Mouse (Mus musculus): ENCODE data around the gene Tprg. TPM values are rescaled to one million over a fixed set of nuclear protein-coding genes. Genes with fewer than 3 reads are reported as not detected.

Tprg gene
- total RNA-seq (2014; rRNA removed; ENCODE audit: low replicate concordance) (not detected in 2 replicates), polyA plus RNA-seq (2015; fragmentation: Nextera tagmentation; extraction: Ambion mirVana) (0.18 and 0.22 TPM in 2 replicates)

DNA sequence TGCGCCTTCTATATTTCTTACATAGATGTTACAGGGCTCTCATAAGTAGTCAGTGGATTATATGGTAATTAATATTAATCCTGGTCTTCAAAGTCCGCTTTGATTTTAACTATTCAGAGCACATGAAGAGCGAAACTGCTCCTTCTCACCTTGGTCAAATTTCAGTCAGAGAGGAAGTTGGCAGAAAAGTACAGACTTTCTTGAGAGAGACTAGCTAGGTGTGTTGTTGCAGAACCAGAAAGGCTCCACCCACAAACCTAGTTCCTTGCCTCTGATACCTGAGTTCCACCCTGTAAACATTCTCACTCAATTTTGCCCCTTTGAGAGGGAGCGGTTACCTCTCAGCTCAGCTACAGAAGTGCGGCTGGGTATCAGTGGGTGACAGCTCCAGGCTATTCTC lies at the start of gene Tprg:
Gene Tprg (plus strand): TSS at position 301 of the 400 bp plus-strand sequence.
- H3K9me3 ChIP-seq (replicated peaks; ENCODE audit: control insufficient read depth, low read length): no peaks in the 10 kb centered on the region
- ATAC-seq (ENCODE audit: insufficient read depth, low read depth) (no peak), DNase-seq (ENCODE audit: low spot score) (no peak)
- no peaks in the 10 kb centered on the region for H3K27me3 ChIP-seq (ENCODE audit: control insufficient read depth, insufficient read depth, low read length)
- peaks cover 8% of the 10 kb centered on the region; the same call in 1 of the 2 replicates for H3K4me1 ChIP-seq (ENCODE audit: control insufficient read depth, insufficient read depth)
- TF ChIP-seq CTCF (IDR thresholded peaks at IDR 0.05; ENCODE audit: low read depth): no peak
- no peak for TF ChIP-seq EP300 (IDR thresholded peaks at IDR 0.05; ENCODE audit: low read depth)
- WGBS: 83% methylated on average over 5 of the region's 5 CpGs
- H3K4me3 ChIP-seq (ENCODE audit: low read depth, low read length): no peak within 1 kb of the TSS
- no peak within 1 kb of the TSS for H3K27ac ChIP-seq (ENCODE audit: low read depth)
- no peak within 1 kb of the TSS for H3K9ac ChIP-seq (replicated peaks; ENCODE audit: low read depth, low read length)
- H3K36me3 ChIP-seq (replicated peaks; ENCODE audit: control insufficient read depth, insufficient read depth, low read length): no peaks in the 10 kb centered on the region
- H3K4me2 ChIP-seq (ENCODE audit: low read depth, low read length): no peak within 1 kb of the TSS

DNA sequence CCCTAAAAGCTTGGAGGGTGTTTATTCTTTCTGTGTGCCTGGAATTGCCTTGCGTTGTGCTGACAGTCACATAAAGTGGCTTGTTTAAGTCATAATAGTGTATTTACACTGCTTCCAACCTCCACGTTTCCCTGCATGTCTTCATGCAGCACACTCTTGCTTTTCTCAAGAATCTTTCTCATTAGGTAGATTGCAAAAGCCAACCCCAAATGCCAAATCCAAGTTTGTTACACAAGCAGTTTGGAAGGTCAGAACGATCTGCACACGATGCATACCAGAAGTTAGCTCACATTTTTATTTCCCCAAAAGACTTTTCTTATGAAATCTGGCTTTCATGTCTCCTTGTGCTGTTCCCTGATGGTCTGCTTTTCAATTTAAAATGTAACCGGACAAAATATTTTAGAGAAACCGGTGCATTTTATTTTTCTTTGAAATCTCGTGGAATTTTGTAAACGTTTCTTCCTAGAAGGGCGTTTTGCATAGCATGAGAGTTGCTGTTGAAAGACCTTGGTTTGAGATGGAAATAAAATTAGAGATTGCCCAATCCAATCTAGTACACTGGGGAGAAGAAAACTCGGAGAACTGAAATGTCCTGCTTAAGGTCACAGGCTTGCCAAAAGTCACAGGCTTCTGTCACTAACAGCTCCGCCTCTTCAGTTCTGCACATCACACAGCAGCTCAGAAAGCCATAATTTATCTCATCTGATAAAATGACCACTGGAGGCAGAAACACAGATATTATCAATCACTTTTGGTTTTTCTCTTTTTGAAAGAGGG lies 48.2 kb upstream of the Tprg start:
- no peaks in the 10 kb centered on the region for H3K4me1 ChIP-seq (ENCODE audit: control insufficient read depth, insufficient read depth)
- no peak for DNase-seq (ENCODE audit: low spot score)
- no peak for TF ChIP-seq CTCF (IDR thresholded peaks at IDR 0.05; ENCODE audit: low read depth)
- TF ChIP-seq EP300 (IDR thresholded peaks at IDR 0.05; ENCODE audit: low read depth): no peak
- 70% methylated on average over 11 of the region's 11 CpGs for WGBS
- no peak overlapping the region for H3K4me2 ChIP-seq (ENCODE audit: low read depth, low read length)
- no peak overlapping the region for H3K9ac ChIP-seq (replicated peaks; ENCODE audit: low read depth, low read length)
- H3K9me3 ChIP-seq (replicated peaks; ENCODE audit: control insufficient read depth, low read length): no peaks in the 10 kb centered on the region
- ATAC-seq (ENCODE audit: insufficient read depth, low read depth): no peak
- H3K27me3 ChIP-seq (ENCODE audit: control insufficient read depth, insufficient read depth, low read length): no peaks in the 10 kb centered on the region
- no peaks in the 10 kb centered on the region for H3K36me3 ChIP-seq (replicated peaks; ENCODE audit: control insufficient read depth, insufficient read depth, low read length)
- H3K4me3 ChIP-seq (ENCODE audit: low read depth, low read length): no peak overlapping the region
- no peak overlapping the region for H3K27ac ChIP-seq (ENCODE audit: low read depth)

DNA sequence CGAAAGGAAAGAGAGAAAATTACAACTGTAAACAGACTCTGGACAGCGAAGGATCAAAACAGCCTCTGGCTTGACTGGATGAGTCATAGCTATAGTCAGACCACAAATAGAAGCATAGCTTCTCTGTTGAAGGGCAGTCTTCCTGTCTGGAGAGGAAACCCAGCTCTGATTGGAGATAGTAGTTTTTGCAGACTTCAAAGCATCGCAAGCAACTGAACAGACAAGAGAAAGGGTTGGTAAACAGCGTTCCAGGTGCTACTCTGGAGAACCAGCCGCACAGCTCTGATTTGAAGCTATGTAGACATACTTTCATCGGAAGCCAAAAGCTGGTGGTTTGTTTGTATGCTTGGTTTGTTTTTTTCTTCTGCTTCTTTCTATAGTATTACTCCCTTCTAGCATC lies 37.7 kb upstream of the Tprg start:
- ATAC-seq (ENCODE audit: insufficient read depth, low read depth) (no peak), DNase-seq (ENCODE audit: low spot score) (peak; percentile 16)
- H3K27me3 ChIP-seq (ENCODE audit: control insufficient read depth, insufficient read depth, low read length): no peaks in the 10 kb centered on the region
- no peak overlapping the region for H3K4me3 ChIP-seq (ENCODE audit: low read depth, low read length)
- H3K4me1 ChIP-seq (ENCODE audit: control insufficient read depth, insufficient read depth): no peaks in the 10 kb centered on the region
- TF ChIP-seq CTCF (IDR thresholded peaks at IDR 0.05; ENCODE audit: low read depth) (no peak), EP300 (IDR thresholded peaks at IDR 0.05; ENCODE audit: low read depth) (no peak)
- no peak overlapping the region for H3K9ac ChIP-seq (replicated peaks; ENCODE audit: low read depth, low read length)
- no peaks in the 10 kb centered on the region for H3K36me3 ChIP-seq (replicated peaks; ENCODE audit: control insufficient read depth, insufficient read depth, low read length)
- 45% methylated on average over 6 of the region's 6 CpGs for WGBS
- H3K27ac ChIP-seq (ENCODE audit: low read depth): no peak overlapping the region
- no peak overlapping the region for H3K4me2 ChIP-seq (ENCODE audit: low read depth, low read length)
- H3K9me3 ChIP-seq (replicated peaks; ENCODE audit: control insufficient read depth, low read length): no peaks in the 10 kb centered on the region

DNA sequence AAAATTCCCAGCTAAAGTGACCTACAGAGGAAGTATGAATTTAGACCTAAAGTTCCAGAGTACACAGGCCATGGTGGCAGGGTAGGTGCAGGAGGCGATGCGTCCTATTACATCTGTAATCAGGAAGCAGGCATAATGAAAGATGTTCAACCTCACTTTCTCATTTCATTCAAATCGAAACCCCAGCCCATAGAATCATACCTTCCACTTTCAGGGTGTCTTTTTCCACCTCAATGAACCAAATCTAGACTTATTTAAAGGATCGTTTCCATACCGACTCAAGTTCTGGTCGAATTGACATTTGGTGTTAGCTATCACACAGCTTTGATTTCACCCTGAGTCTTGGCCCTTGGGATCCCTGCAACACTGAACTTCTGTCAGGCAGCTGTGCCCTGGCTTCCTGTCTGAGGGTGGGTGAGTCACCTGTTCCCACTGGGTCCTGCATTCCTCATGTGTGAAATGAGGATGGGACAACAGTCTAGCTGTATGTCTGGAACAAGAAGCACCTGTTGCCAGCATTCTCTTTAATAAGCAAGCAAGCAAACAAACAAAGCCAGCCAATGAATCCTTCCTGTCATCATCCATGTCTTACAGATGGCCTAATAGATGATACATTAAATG lies 36.4 kb upstream of the Tprg start:
- Histone ChIP-seq H3K4me1 (ENCODE audit: control insufficient read depth, insufficient read depth) (no peaks in the 10 kb centered on the region), H3K9ac (replicated peaks; ENCODE audit: low read depth, low read length) (no peak overlapping the region), H3K36me3 (replicated peaks; ENCODE audit: control insufficient read depth, insufficient read depth, low read length) (no peaks in the 10 kb centered on the region), H3K27ac (ENCODE audit: low read depth) (no peak overlapping the region), H3K4me3 (ENCODE audit: low read depth, low read length) (no peak overlapping the region), H3K9me3 (replicated peaks; ENCODE audit: control insufficient read depth, low read length) (no peaks in the 10 kb centered on the region), H3K27me3 (ENCODE audit: control insufficient read depth, insufficient read depth, low read length) (no peaks in the 10 kb centered on the region), H3K4me2 (ENCODE audit: low read depth, low read length) (no peak overlapping the region)
- ATAC-seq (ENCODE audit: insufficient read depth, low read depth) (no peak), DNase-seq (ENCODE audit: low spot score) (no peak)
- TF ChIP-seq EP300 (IDR thresholded peaks at IDR 0.05; ENCODE audit: low read depth) (no peak), CTCF (IDR thresholded peaks at IDR 0.05; ENCODE audit: low read depth) (no peak)
- WGBS: 84% methylated on average over 6 of the region's 6 CpGs

DNA sequence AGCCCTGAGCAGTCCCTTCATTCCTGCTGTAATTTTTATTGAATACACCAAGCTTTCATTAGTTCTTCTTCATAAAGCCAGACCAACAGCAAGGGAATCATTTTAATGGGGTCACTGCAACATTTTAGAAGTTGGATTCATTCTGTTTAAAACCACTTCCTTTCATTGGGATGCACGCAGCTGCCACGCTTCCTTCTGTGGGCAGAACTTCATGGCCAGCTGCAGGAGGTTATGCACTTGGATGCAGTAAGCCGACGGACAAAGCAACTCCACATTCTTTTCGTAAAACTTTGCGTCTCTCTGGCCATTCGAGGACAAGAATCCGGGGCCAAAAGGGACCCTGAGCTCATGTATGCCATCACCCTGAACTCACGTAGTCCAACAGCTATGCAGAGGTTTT lies 35.5 kb upstream of the Tprg start:
- Histone ChIP-seq H3K4me2 (ENCODE audit: low read depth, low read length) (no peak overlapping the region), H3K27ac (ENCODE audit: low read depth) (no peak overlapping the region), H3K4me1 (ENCODE audit: control insufficient read depth, insufficient read depth) (no peaks in the 10 kb centered on the region), H3K4me3 (ENCODE audit: low read depth, low read length) (no peak overlapping the region), H3K9ac (replicated peaks; ENCODE audit: low read depth, low read length) (no peak overlapping the region), H3K36me3 (replicated peaks; ENCODE audit: control insufficient read depth, insufficient read depth, low read length) (no peaks in the 10 kb centered on the region), H3K27me3 (ENCODE audit: control insufficient read depth, insufficient read depth, low read length) (no peaks in the 10 kb centered on the region), H3K9me3 (replicated peaks; ENCODE audit: control insufficient read depth, low read length) (no peaks in the 10 kb centered on the region)
- no peak for DNase-seq (ENCODE audit: low spot score)
- WGBS: 82% methylated on average over 9 of the region's 9 CpGs
- no peak for ATAC-seq (ENCODE audit: insufficient read depth, low read depth)
- no peak for TF ChIP-seq CTCF (IDR thresholded peaks at IDR 0.05; ENCODE audit: low read depth)
- no peak for TF ChIP-seq EP300 (IDR thresholded peaks at IDR 0.05; ENCODE audit: low read depth)
